Mouse (Mus musculus) hindbrain, embryonic 11.5 days (tissue): ENCODE results near the gene Pms1. TPM values are rescaled to one million over a fixed set of nuclear protein-coding genes. Genes with fewer than 3 reads are reported as not detected.

Source experiments
- ATAC-seq: fragments of 200-750 bp; cut with Nextera tagmentation; 2 replicates; pipeline ENCODE4 v1.8.0; 2017; ENCODE audit warnings: mild to moderate bottlenecking, moderate TSS enrichment, moderate library complexity; ENCODE audit not compliant: low FRiP score
- DNase-seq: peaks from one replicate; pipeline ENCODE4 v3.0.0-alpha.2; 2015; ENCODE audit warnings: low spot score
- H3K27ac ChIP-seq: fragments of 300-500 bp; sonication (generic); 2 replicates; pipeline ENCODE4 v1.5.1; 2014; ENCODE audit warnings: mild to moderate bottlenecking, low read depth, low read length
- H3K27me3 ChIP-seq: fragments of 300-500 bp; sonication (generic); 2 replicates; pipeline ENCODE4 v1.6.1; 2014; ENCODE audit warnings: mild to moderate bottlenecking, low read length, moderate library complexity, mixed read lengths; ENCODE audit not compliant: control insufficient read depth, insufficient read depth
- H3K36me3 ChIP-seq: fragments of 300-500 bp; sonication (generic); 2 replicates; pipeline ENCODE4 v1.6.1; 2014; ENCODE audit warnings: mild to moderate bottlenecking, low read length, moderate library complexity, mixed read lengths; ENCODE audit not compliant: control insufficient read depth, insufficient read depth
- H3K4me1 ChIP-seq: fragments of 300-500 bp; sonication (generic); replicated peaks from 2 replicates; pipeline ENCODE4 v1.6.1; 2014; ENCODE audit warnings: low read length, mixed read lengths; ENCODE audit not compliant: control insufficient read depth, insufficient read depth
- H3K4me2 ChIP-seq: fragments of 300-500 bp; sonication (generic); replicated peaks from 2 replicates; pipeline ENCODE4 v1.6.1; 2014; ENCODE audit warnings: mild to moderate bottlenecking, low read depth, low read length
- H3K4me3 ChIP-seq: fragments of 300-500 bp; sonication (generic); 2 replicates; pipeline ENCODE4 v1.5.1; 2014; ENCODE audit warnings: low read depth, low read length
- H3K9ac ChIP-seq: fragments of 300-500 bp; sonication (generic); 2 replicates; pipeline ENCODE4 v1.6.1; 2014; ENCODE audit warnings: low read depth, low read length
- H3K9me3 ChIP-seq: fragments of 300-500 bp; sonication (generic); 2 replicates; pipeline ENCODE4 v1.6.1; 2016; ENCODE audit warnings: low read length; ENCODE audit not compliant: control insufficient read depth
- WGBS: fragments of 180-500 bp; shearing (Covaris S2); extraction: QIAGEN DNeasy Blood & Tissue Kit; methylation state at CpG from one replicate; pipeline ENCODE4 v1.1.7; 2014; 5-methylcytosine and 5-hydroxymethylcytosine counted together
- polyA plus RNA-seq: library from polyadenylated mRNA; unstranded; fragments of >200 nt; fragmentation: Nextera tagmentation; extraction: Ambion mirVana; gene quantifications from 2 replicates; pipeline ENCODE4 v1.2.1, GENCODE M21; 2014

Gene Pms1
- polyA plus RNA-seq, 1 experiment from 2014 or later = 23.8 TPM

DNA sequence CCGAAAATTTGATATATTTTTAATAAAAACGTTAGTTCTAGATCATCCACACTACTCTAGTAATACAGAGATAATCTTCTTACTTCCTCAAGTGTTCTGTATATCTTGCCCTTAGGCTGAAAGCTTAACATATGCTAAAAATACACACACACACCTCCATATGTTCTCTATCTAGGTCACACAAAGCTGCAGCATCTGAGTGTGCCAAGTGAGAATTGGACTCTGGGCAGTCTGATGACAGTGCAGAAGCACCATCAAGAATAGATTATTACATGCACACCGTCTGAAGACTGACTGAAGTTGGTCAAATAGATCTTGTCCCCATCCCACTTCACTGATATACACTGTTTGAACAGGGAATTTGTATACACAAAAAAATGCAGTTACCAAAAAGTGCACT is 71.2 kb downstream of the Pms1 start:
- no peak overlapping the region for H3K9ac ChIP-seq
- 93% methylated on average over 3 of the region's 3 CpGs for WGBS
- no peak overlapping the region for H3K27ac ChIP-seq
- H3K36me3 ChIP-seq = no peaks in the 10 kb centered on the region
- H3K9me3 ChIP-seq = no peaks in the 10 kb centered on the region
- H3K4me3 ChIP-seq = no peak overlapping the region
- ATAC-seq (no peak), DNase-seq (no peak)
- no peak overlapping the region for H3K4me2 ChIP-seq
- no peaks in the 10 kb centered on the region for H3K27me3 ChIP-seq
- no peaks in the 10 kb centered on the region for H3K4me1 ChIP-seq

- Histone ChIP-seq H3K4me3 (no peak overlapping the region), H3K4me1 (no peaks in the 10 kb centered on the region), H3K9ac (no peak overlapping the region), H3K27ac (no peak overlapping the region), H3K4me2 (no peak overlapping the region), H3K36me3 (no peaks in the 10 kb centered on the region), H3K9me3 (no peaks in the 10 kb centered on the region), H3K27me3 (no peaks in the 10 kb centered on the region)
- ATAC-seq (no peak), DNase-seq (no peak)
- 56% methylated on average over 1 of the region's 1 CpGs for WGBS
Measured at GRCm38 (mm10) chr1:53224775-53225174, 72.0 kb downstream of the Pms1 start.

DNA sequence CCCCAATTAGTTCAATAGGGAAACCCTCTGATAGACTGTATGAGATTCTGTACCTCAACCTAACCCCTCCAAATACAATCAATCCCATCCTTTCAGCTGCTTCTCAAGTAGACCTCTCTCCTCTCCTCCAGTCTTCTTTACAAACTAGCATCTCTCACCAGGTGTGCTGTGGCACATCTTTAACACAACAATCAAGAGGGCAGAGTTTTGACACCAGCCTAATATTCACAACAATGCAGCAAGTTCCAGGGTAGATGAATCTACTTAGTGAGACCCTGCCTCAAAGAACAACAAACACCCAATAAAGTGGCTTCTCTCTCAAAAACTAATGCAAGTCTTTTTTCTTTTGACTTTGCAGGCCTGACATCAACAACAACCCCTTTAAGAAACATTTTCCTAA is 86.7 kb downstream of the Pms1 start:
- no peaks in the 10 kb centered on the region for H3K4me1 ChIP-seq
- no peak overlapping the region for H3K27ac ChIP-seq
- H3K36me3 ChIP-seq = no peaks in the 10 kb centered on the region
- H3K9me3 ChIP-seq = no peaks in the 10 kb centered on the region
- H3K9ac ChIP-seq = no peak overlapping the region
- no peak for ATAC-seq
- no peaks in the 10 kb centered on the region for H3K27me3 ChIP-seq
- no peak overlapping the region for H3K4me3 ChIP-seq
- no peak for DNase-seq
- H3K4me2 ChIP-seq = no peak overlapping the region

DNA sequence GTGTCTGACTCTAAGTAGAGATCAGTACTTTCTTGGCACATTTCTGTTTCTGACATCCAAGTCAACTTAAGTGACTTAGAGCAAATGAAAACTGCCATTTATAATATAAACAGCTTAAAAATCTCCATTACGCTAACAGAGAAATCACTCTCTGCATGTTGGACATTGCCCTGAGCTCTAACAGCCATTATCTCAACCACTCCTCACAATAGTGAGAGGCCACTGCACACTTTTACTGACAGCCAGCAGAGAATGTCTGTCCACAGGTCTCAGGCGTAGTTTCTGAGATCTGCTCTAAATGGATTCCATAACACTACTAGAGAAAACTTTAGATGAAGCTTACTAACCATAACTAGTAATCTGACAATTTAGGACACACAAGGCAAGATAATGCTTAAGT is 92.9 kb downstream of the Pms1 start:
- WGBS = 95% methylated on average over 2 of the region's 2 CpGs
- H3K27me3 ChIP-seq = no peaks in the 10 kb centered on the region
- no peak for ATAC-seq

GRCm38 (mm10) chr1:53201630-53202199 is 95.1 kb downstream of the Pms1 start:
- Histone ChIP-seq H3K27ac (no peak overlapping the region), H3K4me2 (no peak overlapping the region), H3K9ac (no peak overlapping the region), H3K9me3 (no peaks in the 10 kb centered on the region), H3K27me3 (no peaks in the 10 kb centered on the region), H3K4me1 (no peaks in the 10 kb centered on the region), H3K4me3 (no peak overlapping the region), H3K36me3 (no peaks in the 10 kb centered on the region)
- ATAC-seq = no peak
- no peak for DNase-seq
- WGBS = 79% methylated on average over 2 of the region's 2 CpGs

More for the DNA sequence above, 92.9 kb downstream of the Pms1 start:
- Histone ChIP-seq H3K27ac (no peak overlapping the region), H3K4me1 (no peaks in the 10 kb centered on the region), H3K9me3 (no peaks in the 10 kb centered on the region), H3K4me2 (no peak overlapping the region), H3K36me3 (no peaks in the 10 kb centered on the region), H3K9ac (no peak overlapping the region), H3K4me3 (no peak overlapping the region)
- no peak for DNase-seq

DNA sequence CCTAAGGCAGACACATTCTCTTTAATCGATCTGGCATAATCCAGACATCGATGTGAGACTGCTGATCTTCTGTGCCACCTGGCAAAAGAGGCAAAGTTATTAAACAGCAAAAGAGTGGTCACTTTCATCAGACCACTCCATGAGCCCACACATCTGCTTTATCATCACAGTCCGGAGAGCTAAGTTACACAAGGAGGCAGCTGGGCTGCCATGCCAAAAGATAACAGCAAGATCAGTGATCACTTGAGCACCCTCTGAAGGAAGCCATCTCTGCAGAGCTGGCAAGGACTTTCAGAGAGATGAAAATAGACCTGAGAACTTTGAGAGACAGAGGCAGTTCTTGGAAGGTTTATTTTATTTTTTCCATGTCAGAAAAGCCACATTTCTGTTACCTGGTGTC is 102.3 kb downstream of the Pms1 start:
- WGBS = 93% methylated on average over 3 of the region's 3 CpGs

DNA sequence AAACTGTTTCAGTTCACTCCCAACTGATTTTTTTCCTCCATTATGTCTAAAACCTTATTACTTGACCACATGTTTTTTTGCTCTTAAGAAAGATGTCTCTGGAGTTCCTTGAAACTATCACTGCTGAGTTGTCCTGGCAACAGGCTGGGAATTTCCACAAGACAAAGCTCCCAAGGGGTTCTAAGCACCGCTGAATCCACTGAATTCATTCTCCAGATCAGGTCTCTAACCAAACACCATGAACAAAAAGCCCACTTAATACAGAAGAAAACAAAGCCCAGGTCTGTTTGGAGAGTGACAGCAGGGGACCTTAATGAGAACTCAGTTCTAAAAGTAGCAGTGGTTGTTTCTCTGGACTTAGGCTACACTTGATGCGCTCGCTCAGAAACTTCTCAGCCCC is 105.6 kb downstream of the Pms1 start:
- ATAC-seq (no peak), DNase-seq (no peak)
- H3K4me1 ChIP-seq = no peaks in the 10 kb centered on the region
- no peak overlapping the region for H3K4me2 ChIP-seq
- H3K9me3 ChIP-seq = no peaks in the 10 kb centered on the region
- no peaks in the 10 kb centered on the region for H3K27me3 ChIP-seq
- H3K4me3 ChIP-seq = no peak overlapping the region
- no peaks in the 10 kb centered on the region for H3K36me3 ChIP-seq
- H3K27ac ChIP-seq = no peak overlapping the region
- WGBS = 58% methylated on average over 3 of the region's 3 CpGs
- no peak overlapping the region for H3K9ac ChIP-seq

More for the DNA sequence above, 102.3 kb downstream of the Pms1 start:
- ATAC-seq = no peak
- no peak overlapping the region for H3K27ac ChIP-seq
- H3K4me3 ChIP-seq = no peak overlapping the region
- DNase-seq = no peak
- H3K9ac ChIP-seq = no peak overlapping the region
- H3K4me1 ChIP-seq = no peaks in the 10 kb centered on the region
- H3K27me3 ChIP-seq = no peaks in the 10 kb centered on the region
- H3K4me2 ChIP-seq = no peak overlapping the region
- no peaks in the 10 kb centered on the region for H3K36me3 ChIP-seq
- no peaks in the 10 kb centered on the region for H3K9me3 ChIP-seq

DNA sequence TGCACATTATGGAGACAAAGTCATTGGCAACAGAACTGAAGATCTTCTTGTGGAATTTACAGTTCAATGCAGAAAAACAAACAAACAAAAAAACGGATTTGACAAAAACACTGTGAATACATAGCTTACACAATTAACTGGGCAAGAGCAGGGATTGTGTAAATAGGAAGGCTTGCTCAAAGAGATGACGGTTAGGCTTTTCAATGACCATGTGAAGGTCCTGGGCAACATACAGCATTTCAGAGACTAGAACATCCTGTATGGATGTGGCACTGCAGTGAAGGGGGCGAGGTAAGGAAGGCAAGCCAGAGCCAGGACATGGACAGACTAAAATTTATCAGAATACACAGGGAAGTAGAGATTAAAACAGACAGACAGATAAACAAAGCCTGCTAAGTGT is 107.2 kb downstream of the Pms1 start:
- no peak overlapping the region for H3K9ac ChIP-seq
- H3K9me3 ChIP-seq = no peaks in the 10 kb centered on the region
- no peak overlapping the region for H3K4me3 ChIP-seq
- H3K27me3 ChIP-seq = no peaks in the 10 kb centered on the region
- H3K4me1 ChIP-seq = no peaks in the 10 kb centered on the region
- DNase-seq = no peak
- H3K4me2 ChIP-seq = no peak overlapping the region
- ATAC-seq = no peak
- no peak overlapping the region for H3K27ac ChIP-seq
- 87% methylated on average over 3 of the region's 3 CpGs for WGBS
- H3K36me3 ChIP-seq = no peaks in the 10 kb centered on the region

GRCm38 (mm10) chr1:53187536-53187935 is 109.3 kb downstream of the Pms1 start, which contains the start of gene 1700019A02Rik:
Gene 1700019A02Rik (minus strand): TSS chr1:53187636.
- no peak within 1 kb of the TSS for H3K4me2 ChIP-seq
- H3K36me3 ChIP-seq = no peaks in the 10 kb centered on the region
- H3K27me3 ChIP-seq = no peaks in the 10 kb centered on the region
- no peak within 1 kb of the TSS for H3K9ac ChIP-seq
- H3K27ac ChIP-seq = no peak within 1 kb of the TSS
- no peaks in the 10 kb centered on the region for H3K9me3 ChIP-seq
- ATAC-seq = no peak
- H3K4me1 ChIP-seq = no peaks in the 10 kb centered on the region
- WGBS = 94% methylated on average over 8 of the region's 8 CpGs
- DNase-seq = no peak
- H3K4me3 ChIP-seq = no peak within 1 kb of the TSS
